Mouse (Mus musculus) stomach, embryonic 16.5 days (tissue): ENCODE measurements around the gene Srsf5. TPM values are rescaled to one million over a fixed set of nuclear protein-coding genes. Genes with fewer than 3 reads are reported as not detected.
"Not testable (repeated sequence)": the region's sequence is repeated elsewhere in the genome, so short reads cannot be mapped to it uniquely, and the experiment has no call there.

ENCODE experiments used
- ATAC-seq: fragments of 200-750 bp; cut with Nextera tagmentation; 2 replicates; pipeline ENCODE4 v1.8.0; 2017; ENCODE audit warnings: moderate number of reproducible peaks, moderate TSS enrichment; ENCODE audit not compliant: insufficient read depth, low FRiP score
- H3K27ac ChIP-seq: fragments of 300-500 bp; sonication (generic); 2 replicates; pipeline ENCODE4 v1.5.1; 2014; ENCODE audit warnings: low read length
- H3K27me3 ChIP-seq: fragments of 300-500 bp; sonication (generic); 2 replicates; pipeline ENCODE4 v1.6.1; 2014; ENCODE audit warnings: low read length, control low read depth, mixed read lengths; ENCODE audit not compliant: control insufficient read depth, insufficient read depth
- H3K36me3 ChIP-seq: fragments of 300-500 bp; sonication (generic); 2 replicates; pipeline ENCODE4 v1.6.1; 2014; ENCODE audit warnings: low read length; ENCODE audit not compliant: control insufficient read depth, insufficient read depth
- H3K4me1 ChIP-seq: fragments of 300-500 bp; sonication (generic); 2 replicates; pipeline ENCODE4 v1.6.1; 2014; ENCODE audit warnings: low read length, control low read depth, mixed read lengths; ENCODE audit not compliant: control insufficient read depth, insufficient read depth
- H3K4me2 ChIP-seq: fragments of 300-500 bp; sonication (generic); 2 replicates; pipeline ENCODE4 v1.6.1; 2014; ENCODE audit warnings: low read depth, low read length, mixed read lengths
- H3K4me3 ChIP-seq: fragments of 300-500 bp; sonication (generic); replicated peaks from 2 replicates; pipeline ENCODE4 v1.5.1; 2014; ENCODE audit warnings: mild to moderate bottlenecking, low read length
- H3K9ac ChIP-seq: fragments of 300-500 bp; sonication (generic); 2 replicates; pipeline ENCODE4 v1.6.1; 2014; ENCODE audit warnings: low read length
- H3K9me3 ChIP-seq: fragments of 300-500 bp; sonication (generic); replicated peaks from 2 replicates; pipeline ENCODE4 v1.6.1; 2016; ENCODE audit warnings: low read length, control low read depth; ENCODE audit not compliant: control insufficient read depth
- WGBS: fragments of 180-500 bp; shearing (Covaris S2); extraction: QIAGEN DNeasy Blood & Tissue Kit; methylation state at CpG from one replicate; pipeline ENCODE4 v1.1.7; 2014; 5-methylcytosine and 5-hydroxymethylcytosine counted together
- polyA plus RNA-seq: library from polyadenylated mRNA; unstranded; fragments of >200 nt; fragmentation: Nextera tagmentation; extraction: Ambion mirVana; gene quantifications from 2 replicates; pipeline ENCODE4 v1.2.1, GENCODE M21; 2015

Gene Srsf5
- polyA plus RNA-seq, 1 experiment from 2014 or later = 551 TPM

GRCm38 (mm10) chr12:80941886-80942285 is 3.4 kb upstream of the Srsf5 start:
- Histone ChIP-seq H3K4me2 (no peak overlapping the region), H3K4me3 (no peak overlapping the region), H3K4me1 (peaks cover 5% of the 10 kb centered on the region), H3K27ac (no peak overlapping the region), H3K9ac (no peak overlapping the region), H3K27me3 (no peaks in the 10 kb centered on the region), H3K9me3 (no peaks in the 10 kb centered on the region), H3K36me3 (no peaks in the 10 kb centered on the region)
- ATAC-seq = no peak
- WGBS = 94% methylated on average over 3 of the region's 3 CpGs

GRCm38 (mm10) chr12:80943395-80943794 is 1.9 kb upstream of the Srsf5 start:
- no peak for ATAC-seq
- WGBS = 71% methylated on average over 3 of the region's 3 CpGs
- no peak overlapping the region for H3K9ac ChIP-seq

GRCm38 (mm10) chr12:80944204-80944603 is 1.1 kb upstream of the Srsf5 start:
- Histone ChIP-seq H3K4me3 (no peak overlapping the region), H3K4me1 (peaks cover 11% of the 10 kb centered on the region), H3K9me3 (no peaks in the 10 kb centered on the region), H3K27ac (no peak overlapping the region), H3K4me2 (no peak overlapping the region), H3K36me3 (peaks cover 13% of the 10 kb centered on the region; the same call in 1 of the 2 replicates), H3K27me3 (no peaks in the 10 kb centered on the region), H3K9ac (no peak overlapping the region)
- ATAC-seq = no peak
- 94% methylated on average over 4 of the region's 4 CpGs for WGBS

More at GRCm38 (mm10) chr12:80943395-80943794, 1.9 kb upstream of the Srsf5 start:
- H3K9me3 ChIP-seq = no peaks in the 10 kb centered on the region
- H3K27me3 ChIP-seq = no peaks in the 10 kb centered on the region
- H3K4me2 ChIP-seq = no peak overlapping the region
- H3K4me3 ChIP-seq = no peak overlapping the region
- H3K36me3 ChIP-seq = peaks cover 12% of the 10 kb centered on the region; the same call in 1 of the 2 replicates
- H3K4me1 ChIP-seq = peaks cover 15% of the 10 kb centered on the region
- no peak overlapping the region for H3K27ac ChIP-seq

GRCm38 (mm10) chr12:80944963-80945333 is 356 bp upstream of the Srsf5 start:
- Histone ChIP-seq H3K4me2 (peak overlapping the region; percentile 45), H3K4me3 (peak overlapping the region; percentile 97), H3K4me1 (peaks cover 11% of the 10 kb centered on the region), H3K27ac (peak overlapping the region; percentile 80), H3K36me3 (peaks cover 14% of the 10 kb centered on the region; the same call in 1 of the 2 replicates), H3K9ac (peak overlapping the region; percentile 60; the same call in 1 of the 2 replicates)
- 0% methylated on average over 9 of the region's 9 CpGs for WGBS
- peak; percentile 23; the same call in 1 of the 2 replicates for ATAC-seq
- not testable (repeated sequence) for H3K27me3 ChIP-seq, H3K9me3 ChIP-seq

GRCm38 (mm10) chr12:80945996-80946355 is 672 bp downstream of the Srsf5 start:
- ATAC-seq = peak; percentile 96
- WGBS = under 1% methylated on average over 46 of the region's 47 CpGs

GRCm38 (mm10) chr12:80948202-80948601 is 2.9 kb downstream of the Srsf5 start:
- H3K4me2 ChIP-seq = no peak overlapping the region
- H3K4me1 ChIP-seq = peaks cover 11% of the 10 kb centered on the region
- no peaks in the 10 kb centered on the region for H3K9me3 ChIP-seq
- H3K4me3 ChIP-seq = no peak overlapping the region
- H3K27ac ChIP-seq = no peak overlapping the region
- ATAC-seq = no peak
- peaks cover 32% of the 10 kb centered on the region for H3K36me3 ChIP-seq
- 94% methylated on average over 18 of the region's 18 CpGs for WGBS
- no peaks in the 10 kb centered on the region for H3K27me3 ChIP-seq
- no peak overlapping the region; the same call in 1 of the 2 replicates for H3K9ac ChIP-seq

More at GRCm38 (mm10) chr12:80945996-80946355, 672 bp downstream of the Srsf5 start:
- Histone ChIP-seq H3K9me3 (no peaks in the 10 kb centered on the region), H3K27ac (peak overlapping the region; percentile 95), H3K27me3 (no peaks in the 10 kb centered on the region), H3K36me3 (peaks cover 19% of the 10 kb centered on the region), H3K4me2 (peak overlapping the region; percentile 63), H3K4me3 (peak overlapping the region; percentile 97), H3K4me1 (peaks cover 11% of the 10 kb centered on the region), H3K9ac (peak overlapping the region; percentile 98)

GRCm38 (mm10) chr12:80949603-80950002 is 4.3 kb downstream of the Srsf5 start:
- ATAC-seq, H3K4me3 ChIP-seq, H3K9me3 ChIP-seq, H3K27me3 ChIP-seq, H3K9ac ChIP-seq, H3K27ac ChIP-seq, H3K4me2 ChIP-seq: not testable (repeated sequence)
- 92% methylated on average over 16 of the region's 16 CpGs for WGBS
- Histone ChIP-seq H3K4me1 (peaks cover 11% of the 10 kb centered on the region), H3K36me3 (peaks cover 32% of the 10 kb centered on the region)

GRCm38 (mm10) chr12:80951640-80952219 is 6.4 kb downstream of the Srsf5 start:
- Histone ChIP-seq H3K9me3 (no peaks in the 10 kb centered on the region), H3K9ac (no peak overlapping the region), H3K27me3 (no peaks in the 10 kb centered on the region), H3K4me2 (no peak overlapping the region), H3K27ac (no peak overlapping the region), H3K4me1 (peaks cover 11% of the 10 kb centered on the region), H3K36me3 (peaks cover 40% of the 10 kb centered on the region), H3K4me3 (no peak overlapping the region)
- WGBS = 89% methylated on average over 3 of the region's 3 CpGs
- ATAC-seq = no peak

GRCm38 (mm10) chr12:80952526-80952925 is 7.2 kb downstream of the Srsf5 start:
- Histone ChIP-seq H3K4me1 (peaks cover 5% of the 10 kb centered on the region), H3K27me3 (no peaks in the 10 kb centered on the region), H3K9me3 (no peaks in the 10 kb centered on the region), H3K36me3 (peaks cover 34% of the 10 kb centered on the region), H3K4me2 (no peak overlapping the region), H3K9ac (no peak overlapping the region), H3K27ac (no peak overlapping the region), H3K4me3 (no peak overlapping the region)
- WGBS = 91% methylated on average over 1 of the region's 1 CpGs
- ATAC-seq = no peak
